Mouse (Mus musculus) layer of hippocampus, postnatal 25 days (tissue): ENCODE data around the gene Sycp2. TPM values are rescaled to one million over a fixed set of nuclear protein-coding genes. Genes with fewer than 3 reads are reported as not detected.

Experiments
- DNase-seq, 2 experiments: peaks; one replicate each; pipeline ENCODE4 v3.0.0; 2022; ENCODE audit warnings: mixed read lengths in 2 of 2, low spot score in 1 of 2; ENCODE audit errors: extremely low spot score in 1 of 2
- total RNA-seq, 2 experiments: library from RNA; stranded (reverse); gene quantifications; 2 replicates each; pipeline ENCODE4 v1.2.3; 2021

Sycp2 gene
- total RNA-seq, 2 experiments from 2014 or later: 0.52 to 0.87 TPM

DNA sequence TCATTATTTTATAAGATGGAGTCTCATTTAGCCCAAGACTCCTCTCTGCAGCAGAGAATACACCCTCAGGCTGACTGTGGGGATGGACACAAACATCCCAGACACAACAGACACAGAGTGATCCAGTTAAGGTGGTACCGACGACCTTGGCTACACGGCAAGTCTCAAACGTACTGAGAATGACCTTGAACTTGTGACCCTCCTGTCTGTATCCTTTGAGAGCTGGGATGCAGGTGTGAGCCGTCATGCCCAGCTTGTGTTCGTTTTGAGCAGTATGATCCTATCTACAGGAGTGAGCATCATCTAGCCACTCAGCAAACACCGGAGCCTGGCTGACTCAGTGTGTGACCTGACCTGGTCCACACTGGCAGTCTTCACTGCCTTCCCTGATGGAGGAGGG lies 93.9 kb downstream of the Sycp2 start:
- no peak for DNase-seq

GRCm38 (mm10) chr2:178304669-178305068 lies 102.8 kb downstream of the Sycp2 start:
- DNase-seq: no peak

- DNase-seq: no peak
These were observed 103.3 kb downstream of the Sycp2 start for GRCm38 (mm10) chr2:178304188-178304529.

- peak; percentile 35 to 41 for DNase-seq
These were observed 103.9 kb downstream of the Sycp2 start for GRCm38 (mm10) chr2:178303453-178304187.

Other genes with a start within 250 kb of the Sycp2 start
- 1 to 10 TPM; 5.5 to 6.2 TPM for gene Ppp1r3d, start 6.8 kb upstream of the Sycp2 start, total RNA-seq
- 10 to 100 TPM; 43.6 to 45.9 TPM for gene Fam217b, start 6.8 kb upstream of the Sycp2 start, total RNA-seq
- under 1 TPM in 1 of 2 experiments, not detected in 1; 0.12 TPM for gene Cdh26, start 22.8 kb upstream of the Sycp2 start, total RNA-seq